Mouse (Mus musculus) cerebellum, postnatal 14 days (tissue): ENCODE results near the gene Atp2b4.
"Not testable (repeated sequence)": the region's sequence is repeated elsewhere in the genome, so short reads cannot be mapped to it uniquely, and the experiment has no call there.

Source experiments
- DNase-seq, 2 experiments: peaks; one replicate each; pipeline ENCODE4 v3.0.0; 2021; ENCODE audit warnings: mixed read lengths in 2 of 2

Gene Atp2b4

GRCm38 (mm10) chr1:133692195-133692594 lies 108.6 kb downstream of the Atp2b4 start:
- no peak for DNase-seq

GRCm38 (mm10) chr1:133691046-133691445 lies 109.8 kb downstream of the Atp2b4 start:
- DNase-seq: no peak

DNA sequence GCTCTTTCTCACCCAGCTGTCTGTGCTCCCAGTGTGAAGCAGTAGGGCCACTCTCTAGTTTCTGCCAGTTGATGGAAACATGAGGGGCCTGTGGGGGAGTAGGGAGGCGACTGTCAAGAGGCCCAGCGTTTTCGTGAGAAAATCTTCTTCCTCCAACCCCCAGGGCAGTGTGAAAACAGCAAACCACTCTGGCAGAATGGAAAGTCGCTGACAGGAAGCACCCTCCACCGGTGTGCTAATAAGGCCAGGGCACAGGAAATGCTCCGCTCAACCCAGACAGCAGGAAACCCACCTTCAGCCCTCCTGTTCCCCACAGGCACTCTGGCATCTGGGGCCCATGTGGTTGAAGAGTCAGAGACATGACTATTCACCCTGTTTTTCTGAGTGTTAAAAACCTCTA lies 110.9 kb downstream of the Atp2b4 start, which contains the start of gene Lax1:
Lax1 (minus strand) TSS at position 212 of the 400 bp plus-strand sequence.
- DNase-seq: no peak

GRCm38 (mm10) chr1:133688301-133688700 lies 112.5 kb downstream of the Atp2b4 start:
- DNase-seq: no peak

DNA sequence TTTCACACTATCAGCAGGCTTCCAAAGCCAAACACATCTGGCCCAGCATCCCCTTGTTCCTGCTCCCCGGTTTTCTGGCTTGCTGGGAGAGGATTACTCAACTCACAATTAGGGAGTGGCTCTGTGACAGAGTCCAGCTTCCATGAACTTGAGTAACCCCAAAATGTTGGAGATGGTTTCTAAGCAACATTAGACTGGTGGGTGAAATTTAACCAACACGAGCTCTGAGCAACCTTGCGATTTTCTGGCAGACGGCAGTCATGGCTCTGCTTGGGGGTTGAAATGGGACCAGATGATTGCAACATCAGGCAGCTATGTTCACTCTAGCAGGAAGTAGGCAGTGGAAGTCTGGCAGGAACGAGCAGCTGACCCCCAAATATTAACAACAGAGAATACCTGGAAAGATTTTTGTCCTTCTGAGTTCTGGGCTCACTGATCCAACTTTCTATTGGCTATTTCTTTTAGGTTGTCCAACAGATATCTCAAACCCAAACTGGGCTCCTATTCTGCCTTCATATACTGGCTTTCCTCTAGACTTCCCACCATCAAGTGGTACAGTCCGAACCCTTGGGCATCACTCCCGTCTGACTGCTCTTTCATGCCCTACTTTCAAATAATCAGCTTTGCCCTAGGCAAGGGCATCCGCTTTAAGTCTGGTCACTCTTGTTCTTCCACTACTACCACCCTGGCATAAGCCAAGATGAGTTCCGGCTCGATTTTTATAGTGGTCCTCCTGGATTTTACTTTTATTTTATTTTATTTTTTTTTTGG lies 114.9 kb downstream of the Atp2b4 start:
- DNase-seq: no peak

GRCm38 (mm10) chr1:133671801-133672200 lies 129.0 kb downstream of the Atp2b4 start:
- DNase-seq: no peak

DNA sequence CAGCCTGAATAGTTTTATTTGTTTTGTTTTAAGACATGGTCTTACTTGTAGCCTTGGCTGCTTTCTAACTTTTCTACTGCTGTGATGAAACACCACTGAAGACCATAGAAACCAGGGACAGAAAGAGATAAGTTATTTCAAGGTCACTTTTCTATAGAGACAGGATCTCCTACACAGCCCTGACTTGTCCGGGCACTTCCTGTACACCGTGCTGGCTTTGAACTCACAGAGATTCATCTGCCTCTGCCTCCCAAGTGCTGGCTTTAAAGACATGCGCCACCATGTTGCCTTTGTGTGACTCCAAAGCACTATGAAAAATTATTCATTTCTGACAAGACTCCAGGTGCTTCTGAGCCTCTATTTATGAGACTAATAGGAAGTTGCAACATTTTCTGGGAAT lies 129.6 kb downstream of the Atp2b4 start:
- DNase-seq: no peak

GRCm38 (mm10) chr1:133670776-133671175 lies 130.1 kb downstream of the Atp2b4 start:
- no peak for DNase-seq

GRCm38 (mm10) chr1:133670190-133670589 lies 130.7 kb downstream of the Atp2b4 start:
- no peak for DNase-seq

GRCm38 (mm10) chr1:133668618-133669017 lies 132.2 kb downstream of the Atp2b4 start:
- no peak for DNase-seq

DNA sequence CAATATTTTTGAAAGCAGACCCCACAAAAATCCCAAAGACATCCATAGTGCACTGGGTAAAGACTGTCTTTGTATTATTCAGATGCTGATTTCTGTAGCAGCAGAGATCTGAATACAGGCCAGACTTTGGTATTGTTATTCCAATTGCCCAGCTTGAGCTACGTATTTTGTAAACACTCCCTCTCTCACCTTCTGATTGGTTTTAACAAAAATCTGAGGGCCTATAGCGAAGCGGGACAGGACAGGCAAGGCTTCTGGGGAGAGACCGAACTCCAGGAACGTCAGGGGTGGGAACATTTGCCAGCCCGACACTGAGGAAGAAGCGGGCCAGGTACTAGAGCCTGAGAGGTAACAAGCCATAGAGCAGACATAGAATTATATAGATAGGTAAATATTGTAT lies 133.1 kb downstream of the Atp2b4 start:
- DNase-seq: no peak

GRCm38 (mm10) chr1:133665713-133666112 lies 135.1 kb downstream of the Atp2b4 start:
- DNase-seq: not testable (repeated sequence)

DNA sequence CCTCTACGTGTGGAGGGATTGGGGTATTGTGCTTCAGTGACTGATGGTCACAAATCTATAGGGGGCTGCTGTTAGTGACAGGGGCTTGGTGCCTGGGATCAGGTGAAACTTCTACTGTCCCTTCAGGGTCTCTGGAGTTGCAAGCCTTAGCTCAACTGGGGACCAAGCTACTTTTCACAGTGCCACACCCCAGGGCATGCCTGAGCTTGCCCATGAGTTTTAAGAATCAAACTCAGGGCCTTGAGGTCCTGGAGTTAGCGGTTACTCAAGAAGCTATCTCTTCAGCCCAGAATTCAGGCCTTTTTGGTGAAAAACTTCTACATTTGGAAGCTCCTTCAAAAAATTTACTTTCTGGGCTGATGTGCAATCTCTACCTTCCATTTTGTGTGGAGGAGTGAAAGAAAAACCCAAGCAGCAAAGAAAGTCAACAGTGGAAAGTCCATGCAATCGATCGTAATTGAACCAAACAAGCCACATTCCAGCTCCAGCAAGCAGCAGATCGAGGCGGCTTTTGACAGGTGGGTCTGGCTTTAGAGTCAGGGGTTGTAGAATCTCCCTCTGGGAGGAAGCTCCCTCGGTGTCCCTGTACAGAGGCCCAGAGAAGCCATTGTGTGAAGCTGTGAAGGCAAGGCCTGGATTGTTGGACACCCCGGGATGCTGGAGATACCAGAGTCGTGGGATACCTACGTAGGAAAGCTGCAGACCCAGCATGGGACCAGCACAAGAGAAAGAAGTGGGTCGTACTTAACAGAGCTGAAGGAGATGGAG lies 136.5 kb downstream of the Atp2b4 start:
- no peak for DNase-seq

- no peak for DNase-seq
Measured at GRCm38 (mm10) chr1:133663427-133663826, 137.4 kb downstream of the Atp2b4 start.

DNA sequence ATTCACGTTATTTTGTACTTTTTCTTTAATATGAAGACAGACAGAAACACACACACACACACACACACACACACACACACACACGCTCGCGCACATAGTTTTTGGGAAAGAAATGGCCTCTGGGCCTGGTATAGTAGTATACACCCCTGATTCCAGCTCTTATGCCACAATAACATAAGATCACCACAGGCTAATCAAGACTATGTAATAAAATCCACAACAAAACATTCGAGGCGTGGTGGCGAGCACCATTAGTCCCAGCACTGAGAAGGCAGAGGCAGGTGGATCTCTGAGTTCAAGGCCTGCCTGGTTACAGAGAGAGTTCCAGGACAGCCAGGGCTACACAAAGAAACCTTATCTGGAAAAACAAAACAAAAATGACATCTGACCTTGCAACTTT lies 137.9 kb downstream of the Atp2b4 start:
- no peak for DNase-seq

GRCm38 (mm10) chr1:133661203-133661933 lies 139.5 kb downstream of the Atp2b4 start, which contains the start of gene Gm38394:
TSS of gene Gm38394 (minus strand) at chr1:133661318.
- peak; percentile 92 to 93 for DNase-seq

GRCm38 (mm10) chr1:133660466-133661202 lies 140.2 kb downstream of the Atp2b4 start, which contains the start of gene Zbed6:
TSS of gene Zbed6 (minus strand) at chr1:133660885.
- DNase-seq: peak; percentile 73 to 88

DNA sequence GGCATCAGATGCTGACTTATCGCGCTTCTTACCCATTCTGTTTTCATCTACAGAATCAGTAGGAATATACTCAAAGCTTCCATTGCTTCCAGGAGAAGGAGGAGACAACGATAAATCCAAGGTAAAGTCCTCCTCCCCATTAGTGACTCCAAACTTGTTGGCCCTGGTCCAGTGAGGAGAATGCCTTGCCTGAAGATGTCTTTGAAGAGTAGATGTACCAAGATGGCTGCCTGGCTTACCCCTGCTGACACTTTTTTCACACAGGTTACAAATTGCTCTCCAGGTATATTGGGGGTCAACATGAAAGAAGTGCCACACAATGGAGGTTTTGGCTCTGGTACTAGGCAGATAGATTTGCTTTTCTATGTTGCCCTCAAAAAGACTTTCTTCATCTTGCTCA lies 142.0 kb downstream of the Atp2b4 start:
- DNase-seq: peak; percentile 20 to 29

GRCm38 (mm10) chr1:133656811-133657210 lies 144.0 kb downstream of the Atp2b4 start:
- DNase-seq: no peak

DNA sequence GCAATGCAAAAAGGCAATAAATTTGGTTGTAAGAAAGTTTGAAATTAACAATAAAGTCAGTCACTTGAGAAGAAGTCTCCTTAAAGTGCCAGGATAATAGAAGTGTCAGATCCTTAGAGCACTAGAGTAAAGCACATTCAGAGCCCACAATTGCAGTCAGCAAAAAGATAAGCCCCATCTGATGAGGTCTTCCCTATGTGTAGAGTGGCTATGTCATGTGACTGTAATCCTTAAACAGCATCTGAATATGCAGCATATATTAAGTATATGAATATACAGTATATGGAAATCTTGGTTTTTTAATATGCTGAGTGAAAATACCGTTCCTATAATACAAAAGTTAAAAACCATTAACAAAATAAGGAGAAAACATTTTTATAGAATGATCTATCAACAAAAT lies 147.8 kb downstream of the Atp2b4 start:
- no peak for DNase-seq

DNA sequence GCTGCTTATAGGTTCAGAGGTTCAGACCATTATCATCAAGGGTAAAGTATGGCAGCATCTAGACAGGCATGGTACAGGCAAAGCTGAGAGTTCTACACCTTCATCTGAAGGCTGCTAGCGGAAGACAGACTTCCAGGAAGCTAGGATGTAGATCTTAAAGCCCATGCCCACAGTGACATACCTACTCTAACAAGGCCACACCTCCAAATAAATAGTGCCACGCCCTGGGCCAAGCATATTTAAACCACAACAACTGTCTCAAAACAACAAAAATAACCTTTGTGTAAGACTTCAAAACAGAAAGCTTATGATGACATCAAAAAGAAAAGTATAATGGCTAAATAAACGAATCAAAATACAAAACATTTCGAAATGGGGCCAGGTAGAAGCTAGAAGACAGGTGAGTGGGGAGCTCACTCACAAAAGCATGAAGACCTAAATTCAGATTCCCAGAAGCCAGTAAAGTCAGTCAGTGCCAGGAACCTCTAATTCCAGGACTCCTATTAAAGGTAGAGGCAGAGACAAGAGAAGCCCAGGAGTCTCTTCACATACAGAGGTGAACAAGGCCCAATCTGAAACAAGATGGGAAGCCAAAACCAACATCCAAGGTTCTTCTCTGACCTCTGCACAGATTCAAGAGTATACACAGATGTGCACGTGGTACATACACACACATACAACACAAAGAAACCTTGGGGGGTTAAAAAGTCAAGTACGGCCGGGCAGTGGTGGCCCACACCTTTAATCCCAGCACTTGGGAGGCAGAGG lies 150.4 kb downstream of the Atp2b4 start:
- DNase-seq: no peak
